Mouse (Mus musculus) kidney, embryonic 14.5 days (tissue): ENCODE results near the gene Fam107b. TPM values are rescaled to one million over a fixed set of nuclear protein-coding genes. Genes with fewer than 3 reads are reported as not detected.
"Not testable (repeated sequence)": the region's sequence is repeated elsewhere in the genome, so short reads cannot be mapped to it uniquely, and the experiment has no call there.

Experiments used
- ATAC-seq: fragments of 200-750 bp; cut with Nextera tagmentation; 2 replicates; pipeline ENCODE4 v1.8.0; 2017; ENCODE audit warnings: moderate number of reproducible peaks, mild to moderate bottlenecking, moderate TSS enrichment, moderate library complexity; ENCODE audit not compliant: low FRiP score, low TSS enrichment
- H3K27ac ChIP-seq: fragments of 300-500 bp; sonication (generic); 2 replicates; pipeline ENCODE4 v1.5.1; 2014; ENCODE audit warnings: low read depth, mild to moderate bottlenecking, low read length, moderate library complexity, mixed read lengths
- H3K27me3 ChIP-seq: fragments of 300-500 bp; sonication (generic); 2 replicates; pipeline ENCODE4 v1.6.1; 2014; ENCODE audit warnings: mild to moderate bottlenecking, low read length; ENCODE audit not compliant: control insufficient read depth, insufficient read depth
- H3K36me3 ChIP-seq: fragments of 300-500 bp; sonication (generic); 2 replicates; pipeline ENCODE4 v1.6.1; 2014; ENCODE audit warnings: low read length, mixed read lengths; ENCODE audit not compliant: control insufficient read depth, insufficient read depth
- H3K4me1 ChIP-seq: fragments of 300-500 bp; sonication (generic); 2 replicates; pipeline ENCODE4 v1.6.1; 2014; ENCODE audit warnings: low read length, mixed read lengths; ENCODE audit not compliant: control insufficient read depth, insufficient read depth
- H3K4me2 ChIP-seq: fragments of 300-500 bp; sonication (generic); replicated peaks from 2 replicates; pipeline ENCODE4 v1.6.1; 2014; ENCODE audit warnings: low read depth, mild to moderate bottlenecking, low read length
- H3K4me3 ChIP-seq: fragments of 300-500 bp; sonication (generic); 2 replicates; pipeline ENCODE4 v1.5.1; 2014; ENCODE audit warnings: mild to moderate bottlenecking, low read length
- H3K9ac ChIP-seq: fragments of 300-500 bp; sonication (generic); 2 replicates; pipeline ENCODE4 v1.6.1; 2014; ENCODE audit warnings: low read depth, mild to moderate bottlenecking, low read length, moderate library complexity
- H3K9me3 ChIP-seq: fragments of 300-500 bp; sonication (generic); 2 replicates; pipeline ENCODE4 v1.6.1; 2016; ENCODE audit warnings: low read length; ENCODE audit not compliant: control insufficient read depth
- WGBS: fragments of 180-500 bp; shearing (Covaris S2); extraction: QIAGEN DNeasy Blood & Tissue Kit; methylation state at CpG from one replicate; pipeline ENCODE4 v1.1.7; 2014; 5-methylcytosine and 5-hydroxymethylcytosine counted together
- polyA plus RNA-seq: library from polyadenylated mRNA; unstranded; fragments of >200 nt; fragmentation: Nextera tagmentation; extraction: Ambion mirVana; gene quantifications from 2 replicates; pipeline ENCODE4 v1.2.1, GENCODE M21; 2014

Gene Fam107b
- polyA plus RNA-seq, 1 experiment from 2014 or later, result 77.0 TPM

DNA sequence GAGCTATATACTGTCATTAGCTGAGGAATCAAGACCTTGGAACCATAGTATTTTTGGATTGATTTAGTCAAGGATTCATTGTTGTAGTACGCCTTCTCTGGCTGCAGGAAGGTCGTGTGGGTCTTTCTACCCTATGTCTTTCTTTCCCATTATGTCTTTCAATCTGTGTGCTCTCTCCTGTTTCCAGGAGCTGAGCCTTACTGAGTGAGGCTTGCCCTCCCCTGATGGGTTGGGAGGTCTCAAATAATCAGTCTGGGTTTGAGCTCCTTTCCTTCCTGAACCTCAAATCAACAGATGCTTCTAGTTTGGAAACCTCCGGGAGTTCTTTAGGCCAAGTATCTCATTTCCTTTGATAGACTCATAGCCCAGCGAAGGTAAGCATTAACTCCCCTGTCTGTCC lies 119.9 kb downstream of the Fam107b start:
- H3K9me3 ChIP-seq, result no peaks in the 10 kb centered on the region
- H3K27me3 ChIP-seq, result no peaks in the 10 kb centered on the region
- 70% methylated on average over 4 of the region's 4 CpGs for WGBS
- no peak for ATAC-seq
- no peak overlapping the region for H3K4me3 ChIP-seq
- H3K9ac ChIP-seq, result no peak overlapping the region
- no peak overlapping the region for H3K27ac ChIP-seq
- H3K4me2 ChIP-seq, result no peak overlapping the region
- H3K4me1 ChIP-seq, result no peaks in the 10 kb centered on the region
- H3K36me3 ChIP-seq, result no peaks in the 10 kb centered on the region

DNA sequence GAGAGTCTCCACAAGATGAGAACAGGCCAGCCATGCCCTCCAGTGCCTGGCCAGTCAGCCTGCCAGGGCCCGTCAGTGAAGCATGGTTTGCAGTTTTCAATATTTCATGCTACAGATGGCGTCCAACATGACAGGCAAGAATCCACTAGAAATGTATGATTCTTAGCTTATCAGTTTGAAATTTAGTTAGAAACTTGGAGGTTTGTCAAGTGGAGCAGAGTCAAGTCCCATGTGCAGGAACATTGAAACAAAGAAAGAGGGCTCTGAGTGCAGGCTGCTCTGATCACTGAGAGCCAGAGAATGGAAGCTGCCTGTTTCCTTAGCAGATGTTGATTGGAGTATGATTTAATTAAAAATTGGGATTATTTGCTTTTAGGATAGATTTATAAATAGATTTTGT lies 122.5 kb downstream of the Fam107b start:
- no peaks in the 10 kb centered on the region for H3K4me1 ChIP-seq
- no peak overlapping the region for H3K4me2 ChIP-seq
- no peaks in the 10 kb centered on the region for H3K36me3 ChIP-seq
- 89% methylated on average over 2 of the region's 2 CpGs for WGBS
- no peak overlapping the region for H3K27ac ChIP-seq
- no peak overlapping the region for H3K4me3 ChIP-seq
- no peak for ATAC-seq
- H3K9ac ChIP-seq, result no peak overlapping the region
- no peaks in the 10 kb centered on the region for H3K9me3 ChIP-seq
- H3K27me3 ChIP-seq, result no peaks in the 10 kb centered on the region

DNA sequence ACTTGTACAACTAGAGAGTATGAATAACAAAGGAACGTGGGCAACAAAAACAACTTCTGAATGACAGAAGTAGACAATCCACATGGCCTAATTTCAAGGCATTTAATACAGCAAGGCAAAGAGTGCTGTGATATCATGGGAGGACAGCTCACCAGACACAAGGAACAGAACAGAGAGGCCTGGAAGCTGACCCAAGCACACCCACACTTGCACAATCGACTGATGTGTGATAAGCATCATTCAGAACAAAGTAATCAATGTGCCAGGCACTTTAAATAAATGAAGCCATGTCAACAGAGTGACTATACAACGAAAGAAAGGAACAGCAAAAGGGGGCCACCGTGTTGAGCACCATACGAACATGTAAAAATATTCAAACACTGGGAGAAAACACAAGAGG lies 125.6 kb downstream of the Fam107b start:
- ATAC-seq, result no peak
- Histone ChIP-seq H3K4me2 (no peak overlapping the region), H3K27ac (no peak overlapping the region), H3K9me3 (no peaks in the 10 kb centered on the region), H3K27me3 (no peaks in the 10 kb centered on the region), H3K4me3 (no peak overlapping the region), H3K9ac (no peak overlapping the region), H3K36me3 (no peaks in the 10 kb centered on the region), H3K4me1 (no peaks in the 10 kb centered on the region)
- WGBS, result 83% methylated on average over 5 of the region's 5 CpGs

DNA sequence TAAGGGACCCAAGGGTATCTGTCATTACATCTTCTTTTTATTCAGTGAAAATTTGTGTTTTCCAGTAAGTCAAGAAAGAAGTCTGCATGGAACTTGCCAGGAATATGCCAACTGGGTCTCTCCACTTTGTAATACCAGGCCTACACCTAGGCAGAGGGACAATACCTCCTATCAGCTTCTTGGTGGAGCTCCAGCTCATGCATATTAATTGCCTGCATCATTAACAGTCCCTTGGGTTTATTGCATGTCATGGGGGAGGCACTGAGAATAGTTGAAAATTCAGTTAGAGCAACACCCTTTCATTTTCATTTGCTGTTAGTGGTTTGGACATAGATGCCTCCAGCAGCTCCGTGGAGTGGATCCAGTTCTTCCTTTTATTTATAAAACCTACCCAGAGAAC lies 130.1 kb downstream of the Fam107b start:
- no peak overlapping the region for H3K4me3 ChIP-seq
- H3K9ac ChIP-seq, result no peak overlapping the region
- no peaks in the 10 kb centered on the region for H3K4me1 ChIP-seq
- H3K36me3 ChIP-seq, result no peaks in the 10 kb centered on the region
- no peak for ATAC-seq
- H3K4me2 ChIP-seq, result no peak overlapping the region
- WGBS, result 64% methylated on average over 1 of the region's 1 CpGs
- H3K27ac ChIP-seq, result no peak overlapping the region
- no peaks in the 10 kb centered on the region for H3K9me3 ChIP-seq
- no peaks in the 10 kb centered on the region for H3K27me3 ChIP-seq

DNA sequence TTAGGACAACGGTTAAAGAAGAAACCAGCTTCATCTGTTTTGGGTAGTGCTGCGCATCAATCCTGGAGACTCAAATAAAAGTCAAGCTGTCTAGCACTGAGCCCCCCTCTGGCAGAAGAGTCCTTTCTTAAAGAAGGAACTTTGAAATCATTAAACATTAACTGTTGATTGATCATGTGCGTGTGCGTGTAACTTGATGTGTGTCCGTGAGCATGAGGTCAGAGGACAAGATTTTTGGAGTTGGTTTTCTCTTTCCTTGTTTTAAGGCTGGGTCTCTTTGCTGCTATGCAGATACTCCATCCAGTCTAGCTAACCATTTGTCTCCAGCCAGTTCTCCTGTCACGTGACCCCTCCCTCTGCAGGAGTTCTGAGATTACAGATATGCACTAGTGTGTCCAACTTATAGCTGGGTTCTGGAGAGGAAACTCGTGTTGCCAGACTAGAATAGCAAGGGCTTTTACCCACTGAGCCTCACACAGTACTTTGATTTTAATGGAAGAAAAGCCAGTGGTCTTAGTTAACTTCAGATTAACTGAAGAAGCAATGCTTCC lies 132.4 kb downstream of the Fam107b start:
- Histone ChIP-seq H3K9me3 (no peaks in the 10 kb centered on the region), H3K9ac (no peak overlapping the region), H3K36me3 (no peaks in the 10 kb centered on the region), H3K27ac (no peak overlapping the region), H3K4me3 (no peak overlapping the region), H3K27me3 (no peaks in the 10 kb centered on the region), H3K4me1 (no peaks in the 10 kb centered on the region), H3K4me2 (no peak overlapping the region)
- WGBS, result 68% methylated on average over 7 of the region's 7 CpGs
- ATAC-seq, result no peak

DNA sequence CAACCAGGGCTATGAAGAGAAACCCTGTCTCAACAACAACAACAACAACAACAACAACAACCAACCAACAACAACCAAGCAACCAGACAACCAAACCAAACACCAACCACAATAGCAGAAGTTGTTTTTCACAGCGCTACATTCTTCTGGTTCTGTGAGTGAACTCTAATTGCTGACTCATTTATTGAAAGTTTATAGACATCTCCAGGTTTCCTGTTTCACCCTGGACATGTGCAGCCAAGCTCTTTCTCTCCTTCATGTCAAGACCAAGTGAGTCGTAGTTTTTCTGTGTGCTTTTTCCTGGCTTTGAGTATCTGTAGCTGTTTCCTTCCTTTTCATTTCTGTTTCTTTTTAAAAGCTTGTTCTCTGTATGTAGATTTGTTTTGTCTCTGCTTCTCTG lies 133.5 kb downstream of the Fam107b start:
- no peak for ATAC-seq
- Histone ChIP-seq H3K4me1 (no peaks in the 10 kb centered on the region), H3K9ac (no peak overlapping the region), H3K4me3 (no peak overlapping the region), H3K27me3 (no peaks in the 10 kb centered on the region), H3K36me3 (no peaks in the 10 kb centered on the region), H3K9me3 (no peaks in the 10 kb centered on the region), H3K4me2 (no peak overlapping the region), H3K27ac (peak overlapping the region; percentile 48; the same call in 1 of the 2 replicates)
- WGBS, result 63% methylated on average over 2 of the region's 2 CpGs

DNA sequence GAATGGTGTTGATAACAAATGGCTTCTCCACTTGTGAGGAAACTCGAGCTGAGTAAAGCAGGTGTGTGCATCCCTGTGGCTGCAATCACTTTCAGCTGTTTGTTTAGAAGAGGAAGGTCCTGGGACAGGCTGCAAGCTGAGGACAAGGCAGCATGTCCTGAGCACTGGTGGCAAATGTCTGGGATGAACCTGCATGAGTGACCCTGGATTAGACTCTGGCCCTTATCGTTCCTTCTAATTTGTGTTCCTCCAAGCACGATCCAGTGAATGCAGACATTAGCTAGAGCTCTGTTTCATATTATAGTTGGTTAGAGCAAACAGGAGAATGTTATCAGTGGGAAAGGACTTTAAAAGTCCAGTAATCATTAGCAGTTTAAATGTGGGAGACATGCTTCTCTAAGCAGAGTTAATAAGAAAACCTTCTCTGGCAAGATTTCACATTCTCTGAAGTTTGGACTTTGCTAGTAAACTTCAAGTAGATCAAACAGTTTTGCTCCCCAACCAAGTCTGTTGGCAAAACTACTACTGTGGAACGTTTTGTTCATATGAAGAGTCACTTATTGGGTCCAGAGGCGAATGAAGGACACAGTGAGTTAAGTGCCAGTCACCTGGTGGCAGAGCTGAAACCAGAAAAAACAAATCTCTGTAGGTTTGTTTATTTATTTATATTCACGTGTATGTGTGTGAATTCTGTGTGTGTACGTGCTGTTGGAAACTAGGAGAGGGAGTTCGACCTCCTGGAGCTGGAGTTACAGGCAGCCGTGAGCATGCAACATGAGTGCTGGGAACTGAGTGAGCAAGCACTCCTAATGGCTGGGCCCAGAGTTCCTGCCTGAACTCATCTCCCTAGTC lies 134.2 kb downstream of the Fam107b start:
- ATAC-seq, result peak; percentile 77; the same call in 1 of the 2 replicates
- H3K4me2 ChIP-seq, result no peak overlapping the region
- H3K4me1 ChIP-seq, result no peaks in the 10 kb centered on the region
- no peaks in the 10 kb centered on the region for H3K9me3 ChIP-seq
- no peak overlapping the region for H3K4me3 ChIP-seq
- no peak overlapping the region for H3K9ac ChIP-seq
- WGBS, result 60% methylated on average over 9 of the region's 9 CpGs
- H3K36me3 ChIP-seq, result no peaks in the 10 kb centered on the region
- peak overlapping the region; percentile 77 for H3K27ac ChIP-seq
- no peaks in the 10 kb centered on the region for H3K27me3 ChIP-seq

DNA sequence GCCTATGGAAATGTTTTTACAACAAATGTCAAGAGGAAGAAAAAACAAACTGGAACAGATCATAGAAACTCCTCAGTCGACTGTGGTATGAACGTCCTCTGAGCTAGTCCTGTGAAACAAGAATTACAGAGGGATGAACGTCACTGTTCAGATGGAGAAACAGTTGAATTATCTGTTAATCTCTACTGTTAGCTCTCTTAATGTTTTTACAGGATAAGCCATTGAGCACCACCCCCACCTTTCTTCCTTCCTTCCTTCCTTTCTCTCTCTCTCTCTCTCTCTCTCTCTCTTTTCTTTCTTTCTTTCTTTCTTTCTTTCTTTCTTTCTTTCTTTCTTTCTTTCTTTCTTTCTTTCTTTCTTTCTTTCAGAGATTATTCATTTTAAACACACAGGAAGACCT lies 135.0 kb downstream of the Fam107b start:
- not testable (repeated sequence) for H3K4me3 ChIP-seq, H3K36me3 ChIP-seq, H3K4me1 ChIP-seq, H3K27me3 ChIP-seq, H3K9me3 ChIP-seq, ATAC-seq, H3K9ac ChIP-seq, H3K4me2 ChIP-seq
- WGBS, result 46% methylated on average over 3 of the region's 3 CpGs
- peak overlapping the region; percentile 77 for H3K27ac ChIP-seq

DNA sequence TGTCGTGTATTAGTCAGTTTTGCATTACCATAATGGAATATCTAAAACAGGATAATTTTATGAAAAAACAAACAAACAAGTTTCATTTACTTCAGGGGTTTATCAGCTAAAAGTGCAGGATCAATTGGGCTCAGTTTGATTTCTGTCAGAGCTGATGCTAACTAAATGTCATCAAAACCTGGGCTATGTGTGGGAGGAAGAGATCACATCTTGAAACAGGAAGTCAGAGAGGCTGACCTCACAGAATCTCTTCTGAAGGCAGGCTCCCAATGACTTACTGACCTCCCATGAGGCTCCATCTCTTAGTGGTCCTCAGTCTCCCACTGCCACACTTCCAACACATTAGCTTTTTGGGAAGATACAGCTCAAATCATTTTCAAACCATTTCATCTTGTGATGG lies 136.9 kb downstream of the Fam107b start:
- no peak for ATAC-seq
- Histone ChIP-seq H3K27ac (no peak overlapping the region), H3K36me3 (no peaks in the 10 kb centered on the region), H3K4me1 (no peaks in the 10 kb centered on the region), H3K27me3 (no peaks in the 10 kb centered on the region), H3K4me2 (no peak overlapping the region), H3K9ac (no peak overlapping the region), H3K9me3 (no peaks in the 10 kb centered on the region), H3K4me3 (no peak overlapping the region)
- WGBS, result 90% methylated on average over 1 of the region's 1 CpGs
